Mouse (Mus musculus): ENCODE data around the gene Ttc13. TPM values are rescaled to one million over a fixed set of nuclear protein-coding genes. Genes with fewer than 3 reads are reported as not detected.

Gene Ttc13
- polyA plus RNA-seq, 1 experiment: 11.4 TPM

DNA sequence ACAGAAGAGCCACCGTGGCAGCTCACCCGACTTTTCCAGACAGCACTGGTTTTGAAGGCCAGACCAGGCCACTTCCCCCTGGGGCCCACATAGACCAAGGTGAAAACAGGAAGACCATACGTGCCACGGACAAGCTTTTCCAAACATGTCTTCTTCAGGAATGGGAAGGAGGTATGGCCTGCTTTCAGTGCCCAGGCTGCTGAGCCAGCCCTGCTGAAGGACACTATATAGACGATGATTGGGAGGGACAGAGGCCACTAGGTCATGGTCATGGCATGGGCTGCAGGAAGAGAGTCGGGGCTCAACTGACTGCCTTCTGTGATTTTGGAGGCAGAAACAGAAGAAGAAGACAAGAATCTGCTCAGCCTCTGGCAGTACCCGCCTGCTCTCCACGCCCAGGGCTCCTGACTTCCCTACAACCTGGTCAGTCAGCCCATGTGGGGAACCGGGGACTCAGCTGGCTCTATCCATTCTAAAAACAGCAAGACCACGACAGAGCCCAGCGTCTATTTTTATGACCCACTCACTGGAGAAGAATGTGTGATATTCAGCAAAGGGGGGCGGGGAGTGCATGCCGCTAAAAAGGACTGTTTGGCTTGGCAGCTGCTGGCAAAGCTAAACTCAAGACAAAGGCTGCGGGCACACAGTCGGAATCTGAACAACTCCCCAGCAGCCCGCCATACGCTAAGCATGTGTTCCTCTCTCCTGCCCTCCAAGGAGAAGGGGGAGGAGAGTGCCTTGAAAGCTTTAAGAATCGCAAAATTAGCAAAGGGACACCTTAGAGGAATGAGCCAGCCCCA, 78.0 kb downstream of the Ttc13 start:
- 53% methylated on average over 18 of the region's 18 CpGs for WGBS
- Histone ChIP-seq H3K27ac (ENCODE audit: insufficient read depth, low read depth, low read length) (0 out of 2 replicates have a peak overlapping the region, but pooled peaks have one; percentile 1), H3K36me3 (ENCODE audit: control insufficient read depth, insufficient read depth, low read length) (peaks cover 5% of the 10 kb centered on the region), H3K27me3 (ENCODE audit: control insufficient read depth, insufficient read depth, low read length) (no peaks in the 10 kb centered on the region), H3K4me1 (ENCODE audit: control insufficient read depth, insufficient read depth, insufficient read length, low read length) (peaks cover 4% of the 10 kb centered on the region; the same call in 1 of the 2 replicates), H3K4me3 (ENCODE audit: low read depth, low read length) (no peak overlapping the region)
- no peak for TF ChIP-seq POLR2A (IDR thresholded peaks at IDR 0.05; ENCODE audit: low read depth, low read length)
- no peak for TF ChIP-seq CTCF (IDR thresholded peaks at IDR 0.05; ENCODE audit: extremely low read depth, insufficient read length, insufficient replicate concordance, low read depth, low read length)

DNA sequence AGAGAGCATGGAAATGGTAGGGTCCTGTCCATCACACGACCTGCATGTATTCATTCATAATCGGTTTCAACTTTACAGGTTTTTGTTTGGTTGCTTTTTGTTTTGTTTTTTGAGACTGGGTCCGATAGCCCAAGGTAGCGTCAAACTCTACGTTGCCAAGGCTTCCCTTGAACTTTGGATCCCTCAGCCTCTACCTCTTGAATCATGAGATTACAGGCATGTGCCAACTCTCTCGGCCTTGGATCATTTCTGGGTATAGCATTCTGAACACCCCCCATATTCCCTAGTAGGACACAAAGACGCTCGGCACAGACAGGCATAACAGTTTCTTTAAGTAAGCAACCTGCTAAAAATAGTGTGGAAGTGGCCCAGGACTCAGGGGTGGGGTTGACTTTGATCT, 80.2 kb downstream of the Ttc13 start:
- Histone ChIP-seq H3K4me1 (ENCODE audit: control insufficient read depth, insufficient read depth, insufficient read length, low read length) (peaks cover 4% of the 10 kb centered on the region; the same call in 1 of the 2 replicates), H3K27me3 (ENCODE audit: control insufficient read depth, insufficient read depth, low read length) (no peaks in the 10 kb centered on the region), H3K36me3 (ENCODE audit: control insufficient read depth, insufficient read depth, low read length) (peaks cover 17% of the 10 kb centered on the region), H3K4me3 (ENCODE audit: low read depth, low read length) (no peak overlapping the region), H3K27ac (ENCODE audit: insufficient read depth, low read depth, low read length) (no peak overlapping the region)
- 86% methylated on average over 8 of the region's 8 CpGs for WGBS
- TF ChIP-seq CTCF (IDR thresholded peaks at IDR 0.05; ENCODE audit: extremely low read depth, insufficient read length, insufficient replicate concordance, low read depth, low read length): no peak
- TF ChIP-seq POLR2A (IDR thresholded peaks at IDR 0.05; ENCODE audit: low read depth, low read length): no peak

DNA sequence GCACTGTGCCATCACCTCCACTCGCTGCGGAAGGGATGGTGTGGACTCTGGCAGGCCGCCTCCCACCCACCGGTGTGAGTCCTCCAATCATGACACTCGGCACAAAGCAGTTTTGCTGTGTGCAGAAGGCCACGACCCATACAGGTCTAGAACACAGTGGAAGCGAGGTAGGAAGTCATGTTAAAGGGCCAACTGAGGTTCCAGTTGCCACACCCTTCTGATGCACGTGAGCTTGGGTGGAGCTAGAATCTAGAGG, 86.6 kb downstream of the Ttc13 start:
- peaks cover 18% of the 10 kb centered on the region for H3K36me3 ChIP-seq (ENCODE audit: control insufficient read depth, insufficient read depth, low read length)
- TF ChIP-seq CTCF (IDR thresholded peaks at IDR 0.05; ENCODE audit: extremely low read depth, insufficient read length, insufficient replicate concordance, low read depth, low read length) (no peak), POLR2A (IDR thresholded peaks at IDR 0.05; ENCODE audit: low read depth, low read length) (no peak)
- no peak overlapping the region for H3K27ac ChIP-seq (ENCODE audit: insufficient read depth, low read depth, low read length)
- peaks cover 4% of the 10 kb centered on the region for H3K4me1 ChIP-seq (ENCODE audit: control insufficient read depth, insufficient read depth, insufficient read length, low read length)
- no peaks in the 10 kb centered on the region for H3K27me3 ChIP-seq (ENCODE audit: control insufficient read depth, insufficient read depth, low read length)
- no peak overlapping the region for H3K4me3 ChIP-seq (ENCODE audit: low read depth, low read length)
- WGBS: 50% methylated on average over 8 of the region's 8 CpGs

DNA sequence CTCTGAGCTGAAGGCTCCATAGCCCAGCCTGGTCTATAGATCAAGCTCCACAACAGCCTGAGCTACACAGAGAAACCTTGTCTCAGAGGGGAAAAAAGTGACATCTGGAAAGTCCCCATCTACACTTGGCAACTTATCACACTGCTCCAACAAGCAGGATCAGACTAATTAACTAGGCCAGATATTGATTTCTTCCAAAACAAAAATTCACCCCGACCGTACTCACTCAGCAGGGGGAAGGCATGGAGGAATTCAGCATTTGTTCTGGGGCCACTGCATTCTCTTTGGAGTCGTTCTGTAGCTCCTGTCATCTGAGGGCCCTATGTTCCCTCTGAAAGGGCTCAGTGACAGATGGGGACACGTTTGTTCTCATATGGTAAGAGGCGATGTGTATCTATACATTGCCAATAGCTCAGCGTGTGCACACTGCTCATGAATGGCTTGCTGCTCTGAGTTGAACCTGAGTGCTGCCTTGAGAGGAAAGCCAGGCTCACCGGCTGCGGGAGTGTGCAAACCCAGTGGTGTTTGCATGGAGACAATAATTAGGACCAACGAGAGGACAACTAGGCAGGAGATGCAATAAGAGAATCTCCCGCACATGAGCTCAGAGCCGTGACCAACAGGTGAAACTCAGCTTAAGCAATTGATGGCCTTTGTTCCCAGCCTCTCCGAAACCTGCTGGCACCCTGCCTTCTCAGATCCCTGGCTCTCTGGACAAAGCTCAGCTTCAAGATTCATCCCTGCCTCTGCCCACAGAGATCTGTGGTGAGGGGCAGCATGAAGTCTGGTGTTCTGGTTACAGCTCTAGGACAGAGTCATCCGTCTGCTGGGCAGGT, 87.2 kb downstream of the Ttc13 start:
- TF ChIP-seq POLR2A (IDR thresholded peaks at IDR 0.05; ENCODE audit: low read depth, low read length) (no peak), CTCF (IDR thresholded peaks at IDR 0.05; ENCODE audit: extremely low read depth, insufficient read length, insufficient replicate concordance, low read depth, low read length) (no peak)
- WGBS: 61% methylated on average over 13 of the region's 13 CpGs
- no peak overlapping the region for H3K4me3 ChIP-seq (ENCODE audit: low read depth, low read length)
- peaks cover 18% of the 10 kb centered on the region for H3K36me3 ChIP-seq (ENCODE audit: control insufficient read depth, insufficient read depth, low read length)
- H3K27me3 ChIP-seq (ENCODE audit: control insufficient read depth, insufficient read depth, low read length): no peaks in the 10 kb centered on the region
- no peak overlapping the region for H3K27ac ChIP-seq (ENCODE audit: insufficient read depth, low read depth, low read length)
- H3K4me1 ChIP-seq (ENCODE audit: control insufficient read depth, insufficient read depth, insufficient read length, low read length): peaks cover 4% of the 10 kb centered on the region

DNA sequence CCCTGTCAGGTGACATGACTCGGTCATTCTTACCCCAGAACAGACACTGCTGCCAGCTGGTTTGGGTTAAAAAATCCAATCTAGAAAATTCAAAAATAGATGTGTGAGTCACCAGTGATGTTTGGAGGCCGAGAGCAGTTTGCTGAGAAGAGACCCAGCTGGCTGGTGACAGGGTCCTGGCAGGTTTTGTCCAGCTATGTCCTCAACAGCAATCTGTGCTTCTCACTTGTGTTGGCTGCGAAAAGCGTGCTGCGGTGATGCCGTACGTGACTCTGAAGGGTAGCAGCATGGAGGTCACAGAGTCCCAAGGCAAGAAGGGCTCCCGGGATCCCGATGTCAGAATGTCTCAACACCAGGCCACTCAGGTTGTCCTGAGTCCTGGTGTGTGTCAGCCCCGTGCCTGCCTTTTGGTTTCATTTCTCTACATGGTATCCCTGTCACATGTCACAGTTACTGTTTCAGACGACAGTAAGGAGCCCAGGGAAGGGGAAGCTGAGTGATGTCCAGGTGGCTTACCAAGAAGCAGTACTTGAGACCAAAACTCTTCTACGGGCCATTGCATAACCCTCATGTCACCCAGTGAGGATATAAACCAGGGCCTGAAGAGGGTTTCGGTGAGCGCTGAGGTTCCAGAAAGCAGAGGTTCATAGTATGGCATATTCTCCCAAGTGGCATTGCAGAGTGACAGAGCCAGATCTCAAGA, 88.6 kb downstream of the Ttc13 start:
- Histone ChIP-seq H3K27ac (ENCODE audit: insufficient read depth, low read depth, low read length) (peak overlapping the region; percentile 56; the same call in 1 of the 2 replicates), H3K36me3 (ENCODE audit: control insufficient read depth, insufficient read depth, low read length) (peaks cover 8% of the 10 kb centered on the region), H3K4me1 (ENCODE audit: control insufficient read depth, insufficient read depth, insufficient read length, low read length) (peaks cover 4% of the 10 kb centered on the region), H3K27me3 (ENCODE audit: control insufficient read depth, insufficient read depth, low read length) (no peaks in the 10 kb centered on the region), H3K4me3 (ENCODE audit: low read depth, low read length) (peak overlapping the region; percentile 27; the same call in 1 of the 2 replicates)
- 74% methylated on average over 14 of the region's 14 CpGs for WGBS
- TF ChIP-seq CTCF (IDR thresholded peaks at IDR 0.05; ENCODE audit: extremely low read depth, insufficient read length, insufficient replicate concordance, low read depth, low read length): no peak
- TF ChIP-seq POLR2A (IDR thresholded peaks at IDR 0.05; ENCODE audit: low read depth, low read length): no peak

DNA sequence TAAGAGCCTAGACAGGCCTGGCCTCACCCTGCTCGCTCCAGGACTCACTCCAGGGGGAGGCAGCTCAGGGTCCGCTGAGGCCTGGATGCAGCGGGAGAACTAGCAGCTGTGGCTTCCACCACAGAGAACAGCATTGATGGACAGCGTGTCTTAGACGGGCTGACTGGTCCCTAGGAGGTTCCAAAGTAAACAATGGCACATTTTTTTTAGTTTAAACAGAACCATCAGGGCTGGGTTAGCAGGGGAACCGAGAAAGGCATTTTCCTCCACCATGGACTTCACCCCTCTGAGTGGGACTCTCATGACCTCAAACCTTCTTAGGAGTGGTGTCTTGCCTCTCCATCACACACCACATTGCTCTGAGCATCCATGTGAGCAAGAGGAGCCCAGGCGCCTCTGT, 89.8 kb downstream of the Ttc13 start:
- H3K36me3 ChIP-seq (ENCODE audit: control insufficient read depth, insufficient read depth, low read length): peaks cover 2% of the 10 kb centered on the region; the same call in 1 of the 2 replicates
- peak overlapping the region; percentile 7; the same call in 1 of the 2 replicates for H3K27ac ChIP-seq (ENCODE audit: insufficient read depth, low read depth, low read length)
- H3K4me3 ChIP-seq (ENCODE audit: low read depth, low read length): no peak overlapping the region
- no peaks in the 10 kb centered on the region for H3K27me3 ChIP-seq (ENCODE audit: control insufficient read depth, insufficient read depth, low read length)
- WGBS: 41% methylated on average over 7 of the region's 7 CpGs
- TF ChIP-seq CTCF (IDR thresholded peaks at IDR 0.05; ENCODE audit: extremely low read depth, insufficient read length, insufficient replicate concordance, low read depth, low read length): no peak
- no peak for TF ChIP-seq POLR2A (IDR thresholded peaks at IDR 0.05; ENCODE audit: low read depth, low read length)
- peaks cover 4% of the 10 kb centered on the region for H3K4me1 ChIP-seq (ENCODE audit: control insufficient read depth, insufficient read depth, insufficient read length, low read length)

All from small intestine, adult 2 months (tissue).